Mouse (Mus musculus) forebrain, embryonic 11.5 days (tissue): ENCODE data around the gene Prr22. TPM values are rescaled to one million over a fixed set of nuclear protein-coding genes. Genes with fewer than 3 reads are reported as not detected.
A peak's percentile ranks its signal among the peaks of the same experiment; 100 is the strongest.

Experiments used
- ATAC-seq: fragments of 200-750 bp; cut with Nextera tagmentation; replicated peaks from 2 replicates; pipeline ENCODE4 v1.8.0; 2017; ENCODE audit warnings: moderate TSS enrichment; ENCODE audit not compliant: low FRiP score
- DNase-seq: peaks from one replicate; pipeline ENCODE4 v3.0.0-alpha.2; 2017; ENCODE audit warnings: low spot score
- H3K27ac ChIP-seq: fragments of 300-500 bp; sonication (generic); 2 replicates; pipeline ENCODE4 v1.5.1; 2014; ENCODE audit warnings: low read depth, low read length
- H3K27me3 ChIP-seq: fragments of 300-500 bp; sonication (generic); 2 replicates; pipeline ENCODE4 v1.6.1; 2014; ENCODE audit warnings: mild to moderate bottlenecking, low read length, mixed read lengths; ENCODE audit not compliant: control insufficient read depth, insufficient read depth
- H3K36me3 ChIP-seq: fragments of 300-500 bp; sonication (generic); 2 replicates; pipeline ENCODE4 v1.6.1; 2014; ENCODE audit warnings: mild to moderate bottlenecking, low read length, moderate library complexity, mixed read lengths; ENCODE audit not compliant: control insufficient read depth, insufficient read depth
- H3K4me1 ChIP-seq: fragments of 300-500 bp; sonication (generic); replicated peaks from 2 replicates; pipeline ENCODE4 v1.6.1; 2014; ENCODE audit warnings: low read length, mixed read lengths; ENCODE audit not compliant: control insufficient read depth, insufficient read depth
- H3K4me2 ChIP-seq: fragments of 300-500 bp; sonication (generic); 2 replicates; pipeline ENCODE4 v1.6.1; 2014; ENCODE audit warnings: low read depth, mild to moderate bottlenecking, low read length, moderate library complexity, mixed read lengths; ENCODE audit not compliant: severe bottlenecking
- H3K4me3 ChIP-seq: fragments of 300-500 bp; sonication (generic); 2 replicates; pipeline ENCODE4 v1.5.1; 2014; ENCODE audit warnings: low read depth, low read length
- H3K9ac ChIP-seq: fragments of 300-500 bp; sonication (generic); 2 replicates; pipeline ENCODE4 v1.6.1; 2014; ENCODE audit warnings: low read length
- H3K9me3 ChIP-seq: fragments of 300-500 bp; sonication (generic); 2 replicates; pipeline ENCODE4 v1.6.1; 2016; ENCODE audit warnings: low read length, mixed read lengths; ENCODE audit not compliant: control insufficient read depth
- WGBS: fragments of 180-500 bp; shearing (Covaris S2); extraction: QIAGEN DNeasy Blood & Tissue Kit; methylation state at CpG from one replicate; pipeline ENCODE4 v1.1.7; 2014; 5-methylcytosine and 5-hydroxymethylcytosine counted together
- polyA plus RNA-seq: library from polyadenylated mRNA; unstranded; fragments of >200 nt; fragmentation: Nextera tagmentation; extraction: Ambion mirVana; gene quantifications from 2 replicates; pipeline ENCODE4 v1.2.1, GENCODE M21; 2014

Gene Prr22
- polyA plus RNA-seq, 1 experiment from 2014 or later: 1.3 TPM

DNA sequence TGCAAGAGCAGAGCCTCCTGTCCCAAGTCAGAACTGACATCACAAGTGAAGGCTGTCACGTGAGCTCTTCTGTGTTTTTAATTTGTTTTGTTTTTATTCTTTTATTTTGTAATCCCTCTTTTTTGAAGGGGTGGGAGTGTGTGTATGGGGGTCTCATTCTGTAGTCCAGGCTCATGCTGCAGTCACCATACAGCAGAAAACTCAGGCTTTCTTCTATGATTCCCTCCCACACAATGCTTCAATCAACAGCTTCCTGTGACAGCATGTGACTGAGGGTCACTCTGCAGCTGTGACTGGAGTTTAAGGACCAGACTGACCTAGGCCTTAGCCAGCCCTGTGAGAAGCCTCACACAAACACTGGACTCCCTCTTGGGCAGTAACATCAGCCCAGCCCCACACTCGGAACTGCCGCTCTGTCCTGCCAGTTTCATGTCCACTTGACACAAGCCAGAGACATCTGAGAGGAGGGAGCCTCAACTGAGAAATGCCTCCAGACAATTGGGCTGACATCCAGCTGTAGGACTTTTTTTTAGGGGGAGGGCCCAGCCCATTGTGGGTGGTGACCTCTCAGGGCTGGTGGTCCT lies 8.8 kb downstream of the Prr22 start:
- ATAC-seq (peak; percentile 54), DNase-seq (no peak)
- no peaks in the 10 kb centered on the region; the same call in 1 of the 2 replicates for H3K9me3 ChIP-seq
- H3K4me3 ChIP-seq: no peak overlapping the region
- no peak overlapping the region for H3K9ac ChIP-seq
- H3K36me3 ChIP-seq: peaks cover 3% of the 10 kb centered on the region
- 37% methylated on average over 3 of the region's 3 CpGs for WGBS
- H3K4me1 ChIP-seq: 0 out of 2 replicates have a peak, but pooled peaks cover 5% of the 10 kb centered on the region
- H3K27ac ChIP-seq: no peak overlapping the region
- H3K4me2 ChIP-seq: no peak overlapping the region
- no peaks in the 10 kb centered on the region for H3K27me3 ChIP-seq

- no peak overlapping the region for H3K4me3 ChIP-seq
- DNase-seq (no peak), ATAC-seq (no peak)
- WGBS: 86% methylated on average over 13 of the region's 13 CpGs
- H3K4me2 ChIP-seq: no peak overlapping the region
- H3K27ac ChIP-seq: no peak overlapping the region
- 0 out of 2 replicates have a peak, but pooled peaks cover 5% of the 10 kb centered on the region for H3K4me1 ChIP-seq
- H3K9ac ChIP-seq: no peak overlapping the region
- peaks cover 3% of the 10 kb centered on the region for H3K36me3 ChIP-seq
- no peaks in the 10 kb centered on the region for H3K27me3 ChIP-seq
- no peaks in the 10 kb centered on the region; the same call in 1 of the 2 replicates for H3K9me3 ChIP-seq
Observed at GRCm38 (mm10) chr17:56780291-56780978, 10.4 kb downstream of the Prr22 start.

GRCm38 (mm10) chr17:56788886-56789285 lies 18.8 kb downstream of the Prr22 start:
- no peak for ATAC-seq

DNA sequence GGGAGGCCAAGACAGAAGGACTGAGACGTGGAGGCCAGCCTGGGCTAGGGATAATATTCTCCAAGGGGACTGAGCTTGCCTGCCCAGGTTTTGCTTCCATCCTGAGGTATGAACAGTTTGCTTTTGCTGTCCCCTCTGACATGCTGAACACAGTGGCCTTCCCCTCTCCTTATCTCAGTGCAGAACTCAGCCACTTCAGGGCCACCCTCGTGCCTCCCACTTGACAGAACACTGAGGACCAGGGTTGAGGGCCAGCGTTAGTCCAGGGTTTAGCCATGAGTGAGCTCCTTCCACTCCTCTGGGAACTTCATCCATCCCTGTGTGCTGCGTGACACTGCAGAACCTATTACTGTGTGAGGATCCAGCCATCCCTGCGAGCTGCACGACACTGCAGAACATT lies 19.2 kb downstream of the Prr22 start:
- Histone ChIP-seq H3K27me3 (no peaks in the 10 kb centered on the region), H3K27ac (no peak overlapping the region), H3K4me2 (no peak overlapping the region), H3K4me1 (no peaks in the 10 kb centered on the region), H3K9ac (no peak overlapping the region), H3K9me3 (no peaks in the 10 kb centered on the region), H3K4me3 (no peak overlapping the region), H3K36me3 (no peaks in the 10 kb centered on the region; the same call in 1 of the 2 replicates)
- DNase-seq (no peak), ATAC-seq (no peak)
- WGBS: 90% methylated on average over 6 of the region's 6 CpGs

More at GRCm38 (mm10) chr17:56788886-56789285, 18.8 kb downstream of the Prr22 start:
- H3K9me3 ChIP-seq: no peaks in the 10 kb centered on the region
- H3K4me3 ChIP-seq: no peak overlapping the region
- no peak overlapping the region for H3K9ac ChIP-seq
- DNase-seq: no peak
- 78% methylated on average over 3 of the region's 3 CpGs for WGBS
- no peaks in the 10 kb centered on the region; the same call in 1 of the 2 replicates for H3K36me3 ChIP-seq
- no peaks in the 10 kb centered on the region for H3K27me3 ChIP-seq
- H3K4me2 ChIP-seq: no peak overlapping the region
- H3K27ac ChIP-seq: no peak overlapping the region
- H3K4me1 ChIP-seq: no peaks in the 10 kb centered on the region

DNA sequence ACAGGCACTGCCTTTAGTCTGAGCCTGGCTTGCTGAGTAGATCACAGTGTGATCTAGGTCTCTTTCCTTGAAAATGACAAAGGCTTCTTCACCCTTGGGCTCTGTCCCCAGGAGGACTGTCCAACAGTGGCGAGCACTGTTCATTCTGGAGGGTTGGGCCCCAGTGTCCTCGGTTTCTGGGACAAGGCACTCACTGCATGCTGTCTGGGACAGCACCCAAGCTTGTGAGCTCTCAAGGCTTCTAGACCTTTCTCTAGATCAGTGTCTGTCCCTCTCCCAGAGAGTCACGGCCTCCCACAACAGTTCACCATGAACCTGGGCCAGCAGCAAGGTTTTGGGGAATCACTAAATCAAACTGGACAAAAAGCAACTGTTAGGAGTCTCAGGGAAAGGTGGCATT lies 22.5 kb downstream of the Prr22 start:
- WGBS: 83% methylated on average over 3 of the region's 3 CpGs
- no peak for DNase-seq
- H3K4me3 ChIP-seq: no peak overlapping the region

GRCm38 (mm10) chr17:56793614-56794319 lies 23.7 kb downstream of the Prr22 start:
- no peaks in the 10 kb centered on the region for H3K27me3 ChIP-seq
- H3K36me3 ChIP-seq: no peaks in the 10 kb centered on the region
- H3K9ac ChIP-seq: no peak overlapping the region
- WGBS: 62% methylated on average over 6 of the region's 6 CpGs
- no peak overlapping the region for H3K27ac ChIP-seq
- no peaks in the 10 kb centered on the region for H3K9me3 ChIP-seq
- no peaks in the 10 kb centered on the region for H3K4me1 ChIP-seq
- H3K4me2 ChIP-seq: no peak overlapping the region
- DNase-seq (no peak), ATAC-seq (no peak)
- H3K4me3 ChIP-seq: no peak overlapping the region

More for the DNA sequence above, 22.5 kb downstream of the Prr22 start:
- Histone ChIP-seq H3K27me3 (no peaks in the 10 kb centered on the region), H3K4me1 (no peaks in the 10 kb centered on the region), H3K4me2 (no peak overlapping the region), H3K27ac (no peak overlapping the region), H3K36me3 (no peaks in the 10 kb centered on the region), H3K9me3 (no peaks in the 10 kb centered on the region), H3K9ac (no peak overlapping the region)
- ATAC-seq: no peak

GRCm38 (mm10) chr17:56799276-56799675 lies 29.2 kb downstream of the Prr22 start:
- Histone ChIP-seq H3K27me3 (no peaks in the 10 kb centered on the region), H3K36me3 (no peaks in the 10 kb centered on the region), H3K27ac (no peak overlapping the region), H3K9me3 (no peaks in the 10 kb centered on the region), H3K4me2 (no peak overlapping the region), H3K4me1 (no peaks in the 10 kb centered on the region), H3K9ac (no peak overlapping the region), H3K4me3 (no peak overlapping the region)
- 63% methylated on average over 3 of the region's 3 CpGs for WGBS
- ATAC-seq (no peak), DNase-seq (no peak)

DNA sequence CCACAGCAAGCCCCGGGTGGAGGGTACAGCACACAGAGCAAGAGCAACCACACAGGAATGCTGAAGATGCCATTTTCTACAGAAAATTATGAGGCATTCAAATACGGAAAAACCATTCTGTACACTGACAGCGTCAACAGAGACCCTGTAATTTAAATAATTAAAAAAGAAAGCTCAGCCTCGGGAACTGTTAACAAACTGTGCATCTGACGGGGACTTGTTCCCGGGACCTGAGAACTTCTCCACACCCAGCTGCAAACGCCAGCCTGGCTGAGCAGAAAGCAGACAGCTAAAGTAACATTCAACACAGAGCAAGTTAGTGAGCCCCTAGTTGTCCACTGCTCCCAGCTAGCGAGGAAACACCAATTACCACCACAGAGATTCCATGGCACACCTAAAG lies 32.0 kb downstream of the Prr22 start:
- Histone ChIP-seq H3K36me3 (no peaks in the 10 kb centered on the region), H3K9ac (no peak overlapping the region), H3K4me2 (no peak overlapping the region), H3K27me3 (no peaks in the 10 kb centered on the region), H3K9me3 (no peaks in the 10 kb centered on the region), H3K4me1 (no peaks in the 10 kb centered on the region), H3K4me3 (no peak overlapping the region), H3K27ac (no peak overlapping the region)
- ATAC-seq (no peak), DNase-seq (no peak)
- 78% methylated on average over 8 of the region's 8 CpGs for WGBS
